Mouse (Mus musculus) MEL (cell line): Measurements from ENCODE around the gene Lrrc59. TPM values are rescaled to one million over a fixed set of nuclear protein-coding genes. Genes with fewer than 3 reads are reported as not detected.
"Not testable (repeated sequence)": the region's sequence is repeated elsewhere in the genome, so short reads cannot be mapped to it uniquely, and the experiment has no call there.

Experiments
- DNase-seq: peaks from one replicate; pipeline ENCODE4 v3.0.0; 2011; ENCODE audit warnings: low read depth, low spot score
- H3K27ac ChIP-seq: 2 replicates; pipeline ENCODE4 v1.5.1; 2012; ENCODE audit warnings: low read depth, mild to moderate bottlenecking, control low read depth, low read length, moderate library complexity; ENCODE audit not compliant: control insufficient read depth
- H3K27me3 ChIP-seq, 2 experiments: fragments of 150-350 bp in 1 of 2; sonication (generic) in 1 of 2; 2 replicates each; pipeline ENCODE4 v1.6.1; 2012; ENCODE audit warnings: low read length in 2 of 2, mild to moderate bottlenecking in 2 of 2, improper control_type of control experiment in 1 of 2, moderate library complexity in 1 of 2; ENCODE audit not compliant: insufficient read depth in 2 of 2, control insufficient read depth in 1 of 2
- H3K36me3 ChIP-seq, 2 experiments: 2 replicates each; pipeline ENCODE4 v1.6.1; 2012 to 2014; ENCODE audit warnings: low read length in 2 of 2, improper control_type of control experiment in 1 of 2, inconsistent platforms in 1 of 2, mild to moderate bottlenecking in 1 of 2; ENCODE audit not compliant: insufficient read depth in 2 of 2, control insufficient read depth in 1 of 2
- H3K4me1 ChIP-seq, 2 experiments: fragments of 150-350 bp in 1 of 2; sonication (generic) in 1 of 2; 2 replicates each; pipeline ENCODE4 v1.6.1; 2012; ENCODE audit warnings: low read length in 2 of 2, improper control_type of control experiment in 1 of 2, mild to moderate bottlenecking in 1 of 2; ENCODE audit not compliant: insufficient read depth in 2 of 2, control insufficient read depth in 1 of 2
- H3K4me3 ChIP-seq, 2 experiments: fragments of 150-350 bp in 1 of 2; sonication (generic) in 1 of 2; 2 replicates each; pipeline ENCODE4 v1.5.1; 2012; ENCODE audit warnings: low read depth in 2 of 2, low read length in 2 of 2, mild to moderate bottlenecking in 2 of 2, moderate library complexity in 2 of 2, control low read depth in 1 of 2, improper control_type of control experiment in 1 of 2; ENCODE audit not compliant: control insufficient read depth in 1 of 2, insufficient read depth in 1 of 2
- H3K79me2 ChIP-seq: 2 replicates; pipeline ENCODE4 v1.6.1; 2012; ENCODE audit warnings: mild to moderate bottlenecking, low read length, moderate library complexity; ENCODE audit not compliant: control insufficient read depth, poor library complexity, insufficient read depth
- H3K9ac ChIP-seq: 2 replicates; pipeline ENCODE4 v1.6.1; 2012; ENCODE audit warnings: low read depth, mild to moderate bottlenecking, control low read depth, low read length, moderate library complexity; ENCODE audit not compliant: control insufficient read depth, poor library complexity, severe bottlenecking
- H3K9me3 ChIP-seq: fragments of 150-350 bp; sonication (generic); replicated peaks from 2 replicates; pipeline ENCODE4 v1.6.1; 2012; ENCODE audit warnings: mild to moderate bottlenecking, low read length, improper control_type of control experiment, moderate library complexity; ENCODE audit not compliant: insufficient read depth
- CHD1 ChIP-seq: IDR thresholded peaks from 2 replicates; pipeline ENCODE4 v1.6.1; 2012; ENCODE audit warnings: low read depth, mild to moderate bottlenecking, inconsistent platforms, low read length, improper control_type of control experiment
- CTCF ChIP-seq, 3 experiments: IDR thresholded peaks in 2 of 3; conservative IDR thresholded peaks in 1 of 3; 2 replicates each; pipeline ENCODE4 v1.5.1; 2011 to 2012; ENCODE audit warnings: low read length in 3 of 3, low read depth in 2 of 3, mild to moderate bottlenecking in 2 of 3, improper control_type of control experiment in 1 of 3, inconsistent platforms in 1 of 3, mixed read lengths in 1 of 3, moderate library complexity in 1 of 3; ENCODE audit not compliant: control insufficient read depth in 1 of 3, insufficient read depth in 1 of 3, poor library complexity in 1 of 3, severe bottlenecking in 1 of 3
- GABPA ChIP-seq: IDR thresholded peaks from 2 replicates; pipeline ENCODE4 v1.6.1; 2012; ENCODE audit warnings: low read depth, mild to moderate bottlenecking, inconsistent platforms, low read length, improper control_type of control experiment, moderate library complexity
- KAT2A ChIP-seq: conservative IDR thresholded peaks from 2 replicates; pipeline ENCODE4 v1.6.1; 2012; ENCODE audit warnings: low read depth, low read length, improper control_type of control experiment, inconsistent platforms
- MAFK ChIP-seq: IDR thresholded peaks from 2 replicates; pipeline ENCODE4 v1.6.1; 2011; ENCODE audit warnings: low read depth, mild to moderate bottlenecking, low read length, improper control_type of control experiment, borderline replicate concordance
- MEF2A ChIP-seq: IDR thresholded peaks from 2 replicates; pipeline ENCODE4 v1.6.1; 2014; ENCODE audit warnings: low read depth, mild to moderate bottlenecking, inconsistent platforms, low read length, improper control_type of control experiment; ENCODE audit not compliant: poor library complexity, insufficient replicate concordance, severe bottlenecking; ENCODE audit errors: extremely low read depth
- NELFE ChIP-seq: IDR thresholded peaks from 2 replicates; pipeline ENCODE4 v1.6.1; 2011; ENCODE audit warnings: low read depth, low read length, improper control_type of control experiment
- NRF1 ChIP-seq: IDR thresholded peaks from 2 replicates; pipeline ENCODE4 v1.6.1; 2014; ENCODE audit warnings: low read depth, mild to moderate bottlenecking, inconsistent platforms, low read length, improper control_type of control experiment, moderate library complexity; ENCODE audit not compliant: poor library complexity, insufficient read depth, severe bottlenecking
- POLR2AphosphoS5 ChIP-seq: IDR thresholded peaks from 2 replicates; pipeline ENCODE4 v1.6.1; 2012; ENCODE audit warnings: low read depth, borderline replicate concordance, mild to moderate bottlenecking, inconsistent platforms, low read length, moderate library complexity, mixed read lengths
- RCOR1 ChIP-seq: IDR thresholded peaks from 2 replicates; pipeline ENCODE4 v1.6.1; 2012; ENCODE audit warnings: low read depth, mild to moderate bottlenecking, inconsistent platforms, low read length, improper control_type of control experiment
- SIN3A ChIP-seq: IDR thresholded peaks from 2 replicates; pipeline ENCODE4 v1.6.1; 2012; ENCODE audit warnings: low read length, improper control_type of control experiment, inconsistent platforms
- TCF12 ChIP-seq: IDR thresholded peaks from 2 replicates; pipeline ENCODE4 v1.6.1; 2014; ENCODE audit warnings: low read depth, mild to moderate bottlenecking, inconsistent platforms, low read length, improper control_type of control experiment, moderate library complexity
- ZKSCAN1 ChIP-seq: IDR thresholded peaks from 2 replicates; pipeline ENCODE4 v1.6.1; 2012; ENCODE audit warnings: low read depth, mild to moderate bottlenecking, inconsistent platforms, low read length, improper control_type of control experiment, moderate library complexity
- ZNF384 ChIP-seq: IDR thresholded peaks from 2 replicates; pipeline ENCODE4 v1.6.1; 2012; ENCODE audit warnings: low read depth, mild to moderate bottlenecking, inconsistent platforms, low read length, improper control_type of control experiment
- polyA plus RNA-seq, 2 experiments: library from polyadenylated mRNA; stranded (reverse) in 1 of 2; unstranded in 1 of 2; fragments of >175 nt in 1 of 2; fragments of >200 nt in 1 of 2; gene quantifications; 2 replicates each; pipeline versions ENCODE4 v1.2.1 to v1.2.4; 2012; ENCODE audit warnings: low replicate concordance in 2 of 2, low read depth in 1 of 2; ENCODE audit not compliant: insufficient read length in 2 of 2, insufficient read depth in 1 of 2, missing spikeins in 1 of 2
- total RNA-seq: library from RNA; depleted of rRNA; stranded (reverse); fragments of 300-350 nt; gene quantifications from 2 replicates; pipeline ENCODE4 v1.2.3, GENCODE M21; 2012; rRNA removed

Lrrc59 gene
- total and polyA plus RNA-seq, 3 experiments = 464 to 633 (median 486) TPM

- no peak overlapping the region for H3K9ac ChIP-seq
- peaks cover 9 to 12% of the 10 kb centered on the region in 2 experiments for H3K27me3 ChIP-seq
- H3K4me1 ChIP-seq = no peaks in the 10 kb centered on the region
- no peaks in the 10 kb centered on the region for H3K9me3 ChIP-seq
- DNase-seq = no peak
- no peaks in the 10 kb centered on the region for H3K79me2 ChIP-seq
- H3K36me3 ChIP-seq = no peaks in the 10 kb centered on the region
- H3K4me3 ChIP-seq = no peak overlapping the region
- no peak overlapping the region for H3K27ac ChIP-seq
- TF ChIP-seq RCOR1 (no peak), NELFE (no peak), POLR2AphosphoS5 (no peak), NRF1 (no peak), MEF2A (no peak), MAFK (no peak), ZNF384 (no peak), SIN3A (no peak), CTCF (IDR thresholded peaks at IDR 0.05 in 2 of 3, conservative IDR thresholded peaks at IDR 0.05 in 1 of 3; ENCODE audit: control insufficient read depth in 1 of 3, insufficient read depth in 1 of 3, low read depth in 2 of 3, low read length in 3 of 3, poor library complexity in 1 of 3, severe bottlenecking in 1 of 3) (no peak), TCF12 (no peak), ZKSCAN1 (no peak), KAT2A (no peak), GABPA (no peak), CHD1 (no peak)
These were observed 57.6 kb downstream of the Lrrc59 start for GRCm38 (mm10) chr11:94687178-94687577.

- not testable (repeated sequence) for H3K27ac ChIP-seq, H3K4me1 ChIP-seq
These were observed 62.9 kb downstream of the Lrrc59 start for GRCm38 (mm10) chr11:94692502-94692901.

More at GRCm38 (mm10) chr11:94692502-94692901, 62.9 kb downstream of the Lrrc59 start:
- not testable (repeated sequence) for H3K4me3 ChIP-seq, DNase-seq, H3K36me3 ChIP-seq, H3K9me3 ChIP-seq, H3K79me2 ChIP-seq, H3K9ac ChIP-seq
- peaks cover 19 to 21% of the 10 kb centered on the region in 2 experiments for H3K27me3 ChIP-seq

Other genes starting within 250 kb of the Lrrc59 start
- gene Abcc3, start 236.8 kb upstream of the Lrrc59 start, total RNA-seq = 0.13 and 0.27 TPM in 2 replicates
- gene Abcc3, start 236.8 kb upstream of the Lrrc59 start, polyA plus RNA-seq = under 1 TPM in 1 of 2 experiments, not detected in 1; 0.29 TPM
- gene Cacna1g, start 155.6 kb upstream of the Lrrc59 start, total RNA-seq = 0.04 TPM in 1 of 2 replicates, not detected in the other
- gene Cacna1g, start 155.6 kb upstream of the Lrrc59 start, polyA plus RNA-seq = under 1 TPM in 1 of 2 experiments, not detected in 1; 0.01 TPM
- gene Spata20, start 143.6 kb upstream of the Lrrc59 start, total RNA-seq = not detected in 2 replicates
- gene Spata20, start 143.6 kb upstream of the Lrrc59 start, polyA plus RNA-seq = not detected
- gene Epn3, start 129.8 kb upstream of the Lrrc59 start, total RNA-seq = not detected in 2 replicates
- gene Epn3, start 129.8 kb upstream of the Lrrc59 start, polyA plus RNA-seq = not detected
- gene Mycbpap, start 108.0 kb upstream of the Lrrc59 start, total RNA-seq = 0.12 TPM in 1 of 2 replicates, not detected in the other
- gene Mycbpap, start 108.0 kb upstream of the Lrrc59 start, polyA plus RNA-seq = under 1 TPM in 1 of 2 experiments, not detected in 1; 0.17 TPM
- 27.9 and 28.7 TPM in 2 replicates for gene Rsad1, start 80.5 kb upstream of the Lrrc59 start, total RNA-seq
- gene Rsad1, start 80.5 kb upstream of the Lrrc59 start, polyA plus RNA-seq = 10 to 100 TPM in 1 of 2 experiments, not detected in 1; 24.0 TPM
- 0.08 TPM in 1 of 2 replicates, not detected in the other for gene Chad, start 64.7 kb upstream of the Lrrc59 start, total RNA-seq
- under 1 TPM in 1 of 2 experiments, not detected in 1; 0.11 TPM for gene Chad, start 64.7 kb upstream of the Lrrc59 start, polyA plus RNA-seq
- gene Acsf2, start 27.9 kb upstream of the Lrrc59 start, total RNA-seq = 2.8 and 3.3 TPM in 2 replicates
- 10 to 100 TPM in 1 of 2 experiments, not detected in 1; 13.1 TPM for gene Acsf2, start 27.9 kb upstream of the Lrrc59 start, polyA plus RNA-seq
- gene Mrpl27, start 24.0 kb downstream of the Lrrc59 start, total RNA-seq = 114 and 129 TPM in 2 replicates
- gene Mrpl27, start 24.0 kb downstream of the Lrrc59 start, polyA plus RNA-seq = 100 to 1,000 TPM in 1 of 2 experiments, not detected in 1; 102 TPM
- 43.8 and 54.9 TPM in 2 replicates for gene Eme1, start 24.2 kb downstream of the Lrrc59 start, total RNA-seq
- gene Eme1, start 24.2 kb downstream of the Lrrc59 start, polyA plus RNA-seq = 10 to 100 TPM in 1 of 2 experiments, not detected in 1; 41.8 TPM
- 8.4 and 10.1 TPM in 2 replicates for gene Xylt2, start 47.7 kb downstream of the Lrrc59 start, total RNA-seq
- 10 to 100 TPM in 1 of 2 experiments, not detected in 1; 12.4 TPM for gene Xylt2, start 47.7 kb downstream of the Lrrc59 start, polyA plus RNA-seq
- gene Gm11541, start 74.7 kb downstream of the Lrrc59 start, total RNA-seq = not detected in 2 replicates
- not detected for gene Gm11541, start 74.7 kb downstream of the Lrrc59 start, polyA plus RNA-seq
- gene Cdc34b, start 112.0 kb downstream of the Lrrc59 start, total RNA-seq = 0.16 and 0.19 TPM in 2 replicates
- gene Cdc34b, start 112.0 kb downstream of the Lrrc59 start, polyA plus RNA-seq = under 1 TPM in 1 of 2 experiments, not detected in 1; 0.29 TPM
- gene Tmem92, start 152.9 kb downstream of the Lrrc59 start, total RNA-seq = not detected in 2 replicates
- gene Tmem92, start 152.9 kb downstream of the Lrrc59 start, polyA plus RNA-seq = not detected